Mouse (Mus musculus) midbrain, embryonic 16.5 days (tissue): ENCODE results near the gene Snrnp35. TPM values are rescaled to one million over a fixed set of nuclear protein-coding genes. Genes with fewer than 3 reads are reported as not detected.
"Not testable (repeated sequence)": the region's sequence is repeated elsewhere in the genome, so short reads cannot be mapped to it uniquely, and the experiment has no call there.

Experiments used
- ATAC-seq: fragments of 200-750 bp; cut with Nextera tagmentation; 2 replicates; pipeline ENCODE4 v1.8.0; 2017; ENCODE audit warnings: moderate TSS enrichment
- H3K27ac ChIP-seq: fragments of 300-500 bp; sonication (generic); 2 replicates; pipeline ENCODE4 v1.5.1; 2014; ENCODE audit warnings: mild to moderate bottlenecking, low read length, mixed read lengths
- H3K27me3 ChIP-seq: fragments of 300-500 bp; sonication (generic); 2 replicates; pipeline ENCODE4 v1.6.1; 2014; ENCODE audit warnings: low read depth, low read length, mixed read lengths; ENCODE audit not compliant: control insufficient read depth, insufficient read depth
- H3K36me3 ChIP-seq: fragments of 300-500 bp; sonication (generic); 2 replicates; pipeline ENCODE4 v1.6.1; 2014; ENCODE audit warnings: mild to moderate bottlenecking, low read length, moderate library complexity, mixed read lengths; ENCODE audit not compliant: control insufficient read depth, insufficient read depth
- H3K4me1 ChIP-seq: fragments of 300-500 bp; sonication (generic); 2 replicates; pipeline ENCODE4 v1.6.1; 2014; ENCODE audit warnings: mild to moderate bottlenecking, low read length, mixed read lengths; ENCODE audit not compliant: control insufficient read depth, insufficient read depth
- H3K4me2 ChIP-seq: fragments of 300-500 bp; sonication (generic); 2 replicates; pipeline ENCODE4 v1.6.1; 2014; ENCODE audit warnings: mild to moderate bottlenecking, low read length, mixed read lengths
- H3K4me3 ChIP-seq: fragments of 300-500 bp; sonication (generic); 2 replicates; pipeline ENCODE4 v1.5.1; 2014; ENCODE audit warnings: low read depth, mild to moderate bottlenecking, low read length, moderate library complexity, mixed read lengths
- H3K9ac ChIP-seq: fragments of 300-500 bp; sonication (generic); 2 replicates; pipeline ENCODE4 v1.6.1; 2014; ENCODE audit warnings: low read depth, low read length, mixed read lengths
- H3K9me3 ChIP-seq: fragments of 300-500 bp; sonication (generic); replicated peaks from 2 replicates; pipeline ENCODE4 v1.6.1; 2014; ENCODE audit warnings: mild to moderate bottlenecking, low read length, mixed read lengths; ENCODE audit not compliant: control insufficient read depth, poor library complexity, severe bottlenecking
- WGBS: fragments of 180-500 bp; shearing (Covaris S2); extraction: QIAGEN DNeasy Blood & Tissue Kit; methylation state at CpG from one replicate; pipeline ENCODE4 v1.1.7; 2014; 5-methylcytosine and 5-hydroxymethylcytosine counted together
- polyA plus RNA-seq: library from polyadenylated mRNA; unstranded; fragments of >200 nt; fragmentation: Nextera tagmentation; extraction: Ambion mirVana; gene quantifications from 2 replicates; pipeline ENCODE4 v1.2.1, GENCODE M21; 2015

Snrnp35 gene
- polyA plus RNA-seq, 1 experiment from 2014 or later: 19.9 TPM

GRCm38 (mm10) chr5:124493455-124493854 is 10.5 kb downstream of the Snrnp35 start:
- Histone ChIP-seq H3K4me3 (no peak overlapping the region), H3K27me3 (no peaks in the 10 kb centered on the region), H3K9me3 (no peaks in the 10 kb centered on the region), H3K27ac (no peak overlapping the region), H3K4me2 (no peak overlapping the region), H3K4me1 (no peaks in the 10 kb centered on the region), H3K9ac (no peak overlapping the region), H3K36me3 (peaks cover 13% of the 10 kb centered on the region)
- no peak for ATAC-seq
- 92% methylated on average over 11 of the region's 11 CpGs for WGBS

GRCm38 (mm10) chr5:124495547-124495946 is 12.6 kb downstream of the Snrnp35 start:
- Histone ChIP-seq H3K9ac (no peak overlapping the region), H3K4me2 (no peak overlapping the region), H3K36me3 (peaks cover 10% of the 10 kb centered on the region), H3K4me1 (no peaks in the 10 kb centered on the region), H3K9me3 (no peaks in the 10 kb centered on the region), H3K27me3 (no peaks in the 10 kb centered on the region), H3K27ac (no peak overlapping the region), H3K4me3 (no peak overlapping the region)
- no peak for ATAC-seq
- 59% methylated on average over 7 of the region's 7 CpGs for WGBS

- H3K4me1 ChIP-seq: no peaks in the 10 kb centered on the region
- H3K27ac ChIP-seq: no peak overlapping the region
- peaks cover 6% of the 10 kb centered on the region for H3K36me3 ChIP-seq
- H3K4me2 ChIP-seq: no peak overlapping the region
- H3K9ac ChIP-seq: no peak overlapping the region
- no peaks in the 10 kb centered on the region for H3K27me3 ChIP-seq
- no peaks in the 10 kb centered on the region for H3K9me3 ChIP-seq
- H3K4me3 ChIP-seq: no peak overlapping the region
- no peak for ATAC-seq
- 84% methylated on average over 15 of the region's 15 CpGs for WGBS
Measured at GRCm38 (mm10) chr5:124496614-124497514, 13.9 kb downstream of the Snrnp35 start.

- 81% methylated on average over 9 of the region's 9 CpGs for WGBS
- Histone ChIP-seq H3K4me2 (no peak overlapping the region), H3K27ac (no peak overlapping the region), H3K4me3 (no peak overlapping the region), H3K9me3 (no peaks in the 10 kb centered on the region), H3K27me3 (no peaks in the 10 kb centered on the region), H3K36me3 (no peaks in the 10 kb centered on the region), H3K9ac (no peak overlapping the region), H3K4me1 (no peaks in the 10 kb centered on the region)
- no peak for ATAC-seq
Measured at GRCm38 (mm10) chr5:124498221-124498876, 15.4 kb downstream of the Snrnp35 start.

GRCm38 (mm10) chr5:124499001-124499400 is 16.1 kb downstream of the Snrnp35 start:
- Histone ChIP-seq H3K27ac (no peak overlapping the region), H3K4me3 (no peak overlapping the region), H3K9ac (no peak overlapping the region), H3K4me1 (no peaks in the 10 kb centered on the region), H3K36me3 (0 out of 2 replicates have a peak, but pooled peaks cover 4% of the 10 kb centered on the region), H3K9me3 (no peaks in the 10 kb centered on the region), H3K27me3 (no peaks in the 10 kb centered on the region), H3K4me2 (no peak overlapping the region)
- ATAC-seq: no peak
- 28% methylated on average over 5 of the region's 5 CpGs for WGBS

- H3K4me3 ChIP-seq, H3K27me3 ChIP-seq, H3K9me3 ChIP-seq, ATAC-seq, H3K9ac ChIP-seq, H3K4me1 ChIP-seq, H3K27ac ChIP-seq, H3K4me2 ChIP-seq, H3K36me3 ChIP-seq: not testable (repeated sequence)
- WGBS: 81% methylated on average over 2 of the region's 4 CpGs
Measured at GRCm38 (mm10) chr5:124500037-124500436, 17.1 kb downstream of the Snrnp35 start.

- no peak overlapping the region for H3K27ac ChIP-seq
- 99% methylated on average over 3 of the region's 3 CpGs for WGBS
- no peaks in the 10 kb centered on the region for H3K9me3 ChIP-seq
- no peaks in the 10 kb centered on the region for H3K4me1 ChIP-seq
- no peaks in the 10 kb centered on the region for H3K27me3 ChIP-seq
- no peak overlapping the region for H3K9ac ChIP-seq
- no peak overlapping the region for H3K4me3 ChIP-seq
- H3K4me2 ChIP-seq: no peak overlapping the region
- ATAC-seq: no peak
- H3K36me3 ChIP-seq: 0 out of 2 replicates have a peak, but pooled peaks cover 4% of the 10 kb centered on the region
Measured at GRCm38 (mm10) chr5:124500573-124500972, 17.6 kb downstream of the Snrnp35 start.

GRCm38 (mm10) chr5:124501541-124501940 is 18.6 kb downstream of the Snrnp35 start:
- Histone ChIP-seq H3K4me2 (no peak overlapping the region), H3K9me3 (no peaks in the 10 kb centered on the region), H3K4me1 (no peaks in the 10 kb centered on the region), H3K9ac (no peak overlapping the region), H3K27ac (no peak overlapping the region), H3K27me3 (no peaks in the 10 kb centered on the region), H3K36me3 (0 out of 2 replicates have a peak, but pooled peaks cover 4% of the 10 kb centered on the region), H3K4me3 (no peak overlapping the region)
- ATAC-seq: no peak
- WGBS: 94% methylated on average over 10 of the region's 10 CpGs

- no peak overlapping the region for H3K9ac ChIP-seq
- no peak for ATAC-seq
- no peaks in the 10 kb centered on the region for H3K4me1 ChIP-seq
- no peak overlapping the region for H3K4me2 ChIP-seq
- 64% methylated on average over 14 of the region's 14 CpGs for WGBS
- no peaks in the 10 kb centered on the region for H3K9me3 ChIP-seq
- H3K27ac ChIP-seq: no peak overlapping the region
- peaks cover 7% of the 10 kb centered on the region; the same call in 1 of the 2 replicates for H3K36me3 ChIP-seq
- H3K27me3 ChIP-seq: no peaks in the 10 kb centered on the region
- no peak overlapping the region for H3K4me3 ChIP-seq
Measured at GRCm38 (mm10) chr5:124503742-124504141, 20.8 kb downstream of the Snrnp35 start.
